Mouse (Mus musculus): ENCODE results near the gene Sfmbt1. TPM values are rescaled to one million over a fixed set of nuclear protein-coding genes. Genes with fewer than 3 reads are reported as not detected.

Gene Sfmbt1
- polyA plus RNA-seq, 1 experiment from 2014 or later = 11.1 TPM

- Histone ChIP-seq H3K9me3 (ENCODE audit: control insufficient read depth, low read length) (no peaks in the 10 kb centered on the region), H3K4me1 (ENCODE audit: control insufficient read depth in 2 of 2, insufficient read depth in 2 of 2, low read length in 2 of 2) (peaks cover 21 to 38% of the 10 kb centered on the region in 2 experiments), H3K36me3 (ENCODE audit: control insufficient read depth, insufficient read depth, low read length) (no peaks in the 10 kb centered on the region), H3K4me2 (ENCODE audit: low read length) (peak overlapping the region; percentile 87), H3K9ac (ENCODE audit: low read length) (peak overlapping the region; percentile 85), H3K27ac (replicated peaks in 1 of 2; ENCODE audit: control insufficient read depth in 1 of 2, insufficient read depth in 1 of 2, low read depth in 2 of 2, low read length in 2 of 2) (no peak overlapping the region), H3K4me3 (ENCODE audit: control insufficient read depth in 1 of 2, insufficient read depth in 1 of 2, low read depth in 1 of 2, low read length in 2 of 2) (peak overlapping the region; percentile 90), H3K27me3 (ENCODE audit: control insufficient read depth, insufficient read depth, low read length) (no peaks in the 10 kb centered on the region)
- no peak for ATAC-seq (ENCODE audit: insufficient number of reproducible peaks, insufficient read depth, low FRiP score, low read depth)
- 26% methylated on average over 17 of the region's 17 CpGs for WGBS
Measured at GRCm38 (mm10) chr14:30826174-30827140, 111.8 kb downstream of the Sfmbt1 start.

- H3K4me1 ChIP-seq (ENCODE audit: control insufficient read depth in 2 of 2, insufficient read depth in 2 of 2, low read length in 2 of 2) = peaks cover 21 to 41% of the 10 kb centered on the region in 2 experiments
- 77% methylated on average over 4 of the region's 4 CpGs for WGBS
- H3K27me3 ChIP-seq (ENCODE audit: control insufficient read depth, insufficient read depth, low read length) = no peaks in the 10 kb centered on the region
- no peak overlapping the region for H3K4me2 ChIP-seq (ENCODE audit: low read length)
- no peak overlapping the region for H3K9ac ChIP-seq (ENCODE audit: low read length)
- H3K4me3 ChIP-seq (ENCODE audit: control insufficient read depth in 1 of 2, insufficient read depth in 1 of 2, low read depth in 1 of 2, low read length in 2 of 2) = no peak overlapping the region
- H3K9me3 ChIP-seq (ENCODE audit: control insufficient read depth, low read length) = no peaks in the 10 kb centered on the region
- H3K36me3 ChIP-seq (ENCODE audit: control insufficient read depth, insufficient read depth, low read length) = no peaks in the 10 kb centered on the region
- no peak for ATAC-seq (ENCODE audit: insufficient number of reproducible peaks, insufficient read depth, low FRiP score, low read depth)
- no peak overlapping the region for H3K27ac ChIP-seq (replicated peaks in 1 of 2; ENCODE audit: control insufficient read depth in 1 of 2, insufficient read depth in 1 of 2, low read depth in 2 of 2, low read length in 2 of 2)
Measured at GRCm38 (mm10) chr14:30827480-30827879, 112.8 kb downstream of the Sfmbt1 start.

GRCm38 (mm10) chr14:30828077-30828476 is 113.4 kb downstream of the Sfmbt1 start:
- Histone ChIP-seq H3K27ac (replicated peaks in 1 of 2; ENCODE audit: control insufficient read depth in 1 of 2, insufficient read depth in 1 of 2, low read depth in 2 of 2, low read length in 2 of 2) (0 out of 4 replicates have a peak overlapping the region, but pooled peaks of 1 of the 2 experiments have one; percentile 6), H3K4me2 (ENCODE audit: low read length) (no peak overlapping the region), H3K27me3 (ENCODE audit: control insufficient read depth, insufficient read depth, low read length) (no peaks in the 10 kb centered on the region), H3K4me1 (ENCODE audit: control insufficient read depth in 2 of 2, insufficient read depth in 2 of 2, low read length in 2 of 2) (peaks cover 21 to 41% of the 10 kb centered on the region in 2 experiments), H3K9ac (ENCODE audit: low read length) (no peak overlapping the region), H3K9me3 (ENCODE audit: control insufficient read depth, low read length) (no peaks in the 10 kb centered on the region), H3K36me3 (ENCODE audit: control insufficient read depth, insufficient read depth, low read length) (no peaks in the 10 kb centered on the region), H3K4me3 (ENCODE audit: control insufficient read depth in 1 of 2, insufficient read depth in 1 of 2, low read depth in 1 of 2, low read length in 2 of 2) (no peak overlapping the region)
- ATAC-seq (ENCODE audit: insufficient number of reproducible peaks, insufficient read depth, low FRiP score, low read depth) = no peak
- 79% methylated on average over 4 of the region's 4 CpGs for WGBS

- no peak overlapping the region; the same call in 1 of the 2 replicates for H3K9ac ChIP-seq (ENCODE audit: low read length)
- H3K4me3 ChIP-seq (ENCODE audit: control insufficient read depth in 1 of 2, insufficient read depth in 1 of 2, low read depth in 1 of 2, low read length in 2 of 2) = peak overlapping the region in 1 of 2 experiments; percentile 4; a peak in 1 of 4 replicates
Measured at GRCm38 (mm10) chr14:30828635-30829460, 114.2 kb downstream of the Sfmbt1 start.

GRCm38 (mm10) chr14:30837416-30837996 is 122.9 kb downstream of the Sfmbt1 start:
- H3K27me3 ChIP-seq (ENCODE audit: control insufficient read depth, insufficient read depth, low read length) = no peaks in the 10 kb centered on the region
- ATAC-seq (ENCODE audit: insufficient number of reproducible peaks, insufficient read depth, low FRiP score, low read depth) = no peak

More at GRCm38 (mm10) chr14:30828635-30829460, 114.2 kb downstream of the Sfmbt1 start:
- peaks cover 21 to 41% of the 10 kb centered on the region in 2 experiments for H3K4me1 ChIP-seq (ENCODE audit: control insufficient read depth in 2 of 2, insufficient read depth in 2 of 2, low read length in 2 of 2)
- peak overlapping the region; percentile 54 for H3K4me2 ChIP-seq (ENCODE audit: low read length)
- 45% methylated on average over 11 of the region's 11 CpGs for WGBS
- peak overlapping the region; percentile 51 to 55 for H3K27ac ChIP-seq (replicated peaks in 1 of 2; ENCODE audit: control insufficient read depth in 1 of 2, insufficient read depth in 1 of 2, low read depth in 2 of 2, low read length in 2 of 2)
- H3K36me3 ChIP-seq (ENCODE audit: control insufficient read depth, insufficient read depth, low read length) = no peaks in the 10 kb centered on the region
- no peaks in the 10 kb centered on the region for H3K9me3 ChIP-seq (ENCODE audit: control insufficient read depth, low read length)
- no peaks in the 10 kb centered on the region for H3K27me3 ChIP-seq (ENCODE audit: control insufficient read depth, insufficient read depth, low read length)
- ATAC-seq (ENCODE audit: insufficient number of reproducible peaks, insufficient read depth, low FRiP score, low read depth) = no peak; the same call in 1 of the 2 replicates

GRCm38 (mm10) chr14:30843701-30844100 is 129.1 kb downstream of the Sfmbt1 start:
- Histone ChIP-seq H3K27me3 (ENCODE audit: control insufficient read depth, insufficient read depth, low read length) (no peaks in the 10 kb centered on the region), H3K36me3 (ENCODE audit: control insufficient read depth, insufficient read depth, low read length) (0 out of 2 replicates have a peak, but pooled peaks cover 2% of the 10 kb centered on the region), H3K4me1 (ENCODE audit: control insufficient read depth in 2 of 2, insufficient read depth in 2 of 2, low read length in 2 of 2) (no peaks in the 10 kb centered on the region), H3K27ac (replicated peaks in 1 of 2; ENCODE audit: control insufficient read depth in 1 of 2, insufficient read depth in 1 of 2, low read depth in 2 of 2, low read length in 2 of 2) (no peak overlapping the region), H3K9ac (ENCODE audit: low read length) (no peak overlapping the region), H3K4me3 (ENCODE audit: control insufficient read depth in 1 of 2, insufficient read depth in 1 of 2, low read depth in 1 of 2, low read length in 2 of 2) (no peak overlapping the region), H3K9me3 (ENCODE audit: control insufficient read depth, low read length) (no peaks in the 10 kb centered on the region), H3K4me2 (ENCODE audit: low read length) (no peak overlapping the region)
- WGBS = 84% methylated on average over 3 of the region's 3 CpGs
- no peak for ATAC-seq (ENCODE audit: insufficient number of reproducible peaks, insufficient read depth, low FRiP score, low read depth)

More at GRCm38 (mm10) chr14:30837416-30837996, 122.9 kb downstream of the Sfmbt1 start:
- no peak overlapping the region for H3K4me3 ChIP-seq (ENCODE audit: control insufficient read depth in 1 of 2, insufficient read depth in 1 of 2, low read depth in 1 of 2, low read length in 2 of 2)
- peak overlapping the region in 1 of 2 experiments; percentile 1; a peak in 1 of 4 replicates for H3K27ac ChIP-seq (replicated peaks in 1 of 2; ENCODE audit: control insufficient read depth in 1 of 2, insufficient read depth in 1 of 2, low read depth in 2 of 2, low read length in 2 of 2)
- peaks cover 4 to 12% of the 10 kb centered on the region in 2 experiments for H3K4me1 ChIP-seq (ENCODE audit: control insufficient read depth in 2 of 2, insufficient read depth in 2 of 2, low read length in 2 of 2)
- H3K36me3 ChIP-seq (ENCODE audit: control insufficient read depth, insufficient read depth, low read length) = 0 out of 2 replicates have a peak, but pooled peaks cover 13% of the 10 kb centered on the region
- 69% methylated on average over 14 of the region's 14 CpGs for WGBS
- no peak overlapping the region for H3K4me2 ChIP-seq (ENCODE audit: low read length)
- H3K9me3 ChIP-seq (ENCODE audit: control insufficient read depth, low read length) = no peaks in the 10 kb centered on the region
- no peak overlapping the region for H3K9ac ChIP-seq (ENCODE audit: low read length)

GRCm38 (mm10) chr14:30850504-30850903 is 135.9 kb downstream of the Sfmbt1 start:
- no peaks in the 10 kb centered on the region; a peak in 1 of 4 replicates for H3K4me1 ChIP-seq (ENCODE audit: control insufficient read depth in 2 of 2, insufficient read depth in 2 of 2, low read length in 2 of 2)
- no peaks in the 10 kb centered on the region for H3K9me3 ChIP-seq (ENCODE audit: control insufficient read depth, low read length)
- H3K27me3 ChIP-seq (ENCODE audit: control insufficient read depth, insufficient read depth, low read length) = no peaks in the 10 kb centered on the region
- no peak overlapping the region for H3K9ac ChIP-seq (ENCODE audit: low read length)
- ATAC-seq (ENCODE audit: insufficient number of reproducible peaks, insufficient read depth, low FRiP score, low read depth) = no peak
- H3K36me3 ChIP-seq (ENCODE audit: control insufficient read depth, insufficient read depth, low read length) = no peaks in the 10 kb centered on the region
- no peak overlapping the region for H3K4me3 ChIP-seq (ENCODE audit: control insufficient read depth in 1 of 2, insufficient read depth in 1 of 2, low read depth in 1 of 2, low read length in 2 of 2)
- WGBS = 90% methylated on average over 5 of the region's 5 CpGs
- no peak overlapping the region for H3K4me2 ChIP-seq (ENCODE audit: low read length)
- H3K27ac ChIP-seq (replicated peaks in 1 of 2; ENCODE audit: control insufficient read depth in 1 of 2, insufficient read depth in 1 of 2, low read depth in 2 of 2, low read length in 2 of 2) = no peak overlapping the region

All from heart, embryonic 14.5 days (tissue).